Mouse (Mus musculus) R1 (cell line): ENCODE data around the gene Trak1.

Experiments
- DNase-seq: peaks from one replicate; pipeline ENCODE4 v3.0.0-alpha.2; 2018; ENCODE audit warnings: low read depth, low spot score

Trak1 gene

GRCm38 (mm10) chr9:121479453-121479852 is 182.2 kb downstream of the Trak1 start:
- DNase-seq = peak; percentile 82

- no peak for DNase-seq
Measured at GRCm38 (mm10) chr9:121487216-121487615, 189.9 kb downstream of the Trak1 start.

DNA sequence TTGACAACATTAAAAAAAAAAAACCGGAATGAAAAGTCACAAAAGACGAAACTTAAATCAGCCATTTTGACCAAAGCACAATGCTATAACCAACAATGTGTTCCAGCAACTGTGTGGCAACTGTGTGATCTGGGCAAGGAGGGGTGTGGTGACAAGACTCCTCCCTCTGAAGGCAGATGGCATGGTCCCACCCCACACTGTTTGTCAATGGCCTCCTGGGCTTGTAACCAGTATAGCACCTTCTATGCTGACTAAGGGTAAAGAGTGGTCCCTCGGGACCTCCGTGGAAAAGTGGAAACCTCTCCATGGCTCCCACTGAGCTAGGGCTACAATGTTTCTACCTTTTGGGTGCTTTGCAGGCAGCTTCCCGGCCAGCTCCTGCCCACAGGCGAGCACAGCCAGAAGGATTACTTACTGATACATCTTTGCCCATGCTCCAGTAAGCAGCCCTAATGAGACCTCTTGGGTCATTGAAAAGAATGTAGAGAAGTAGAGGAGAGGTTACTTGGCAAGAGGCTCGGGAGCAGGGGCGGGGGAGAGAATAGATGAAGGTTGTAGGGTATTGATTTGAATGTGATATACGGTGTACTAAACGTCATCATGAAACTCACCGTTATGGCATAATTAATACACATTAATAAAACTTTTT is 194.4 kb downstream of the Trak1 start:
- no peak for DNase-seq

- peak; percentile 50 for DNase-seq
Measured at GRCm38 (mm10) chr9:121494006-121494767, 196.9 kb downstream of the Trak1 start.

DNA sequence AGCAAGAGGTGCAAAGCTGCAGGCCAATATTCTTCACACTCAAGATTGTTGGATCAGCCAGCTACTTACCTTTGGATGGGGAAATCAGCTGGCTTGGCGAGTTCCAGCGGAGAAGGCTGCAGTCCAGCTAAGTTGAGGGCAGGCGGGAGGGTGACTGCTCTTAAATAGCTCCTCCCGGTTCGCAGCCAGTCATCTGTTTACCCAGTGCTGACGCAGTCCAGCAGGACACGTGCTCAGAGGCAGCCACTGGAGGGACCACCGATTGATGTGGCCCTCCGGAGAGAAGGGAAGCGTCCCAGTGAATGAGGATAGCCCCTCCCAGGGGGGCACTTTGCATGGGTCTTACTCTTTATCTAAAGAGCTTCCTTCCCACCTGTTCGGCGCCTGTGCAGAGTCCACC is 198.2 kb downstream of the Trak1 start, which contains the start of gene Cck:
TSS of gene Cck (minus strand) at position 166 of the 400 bp plus-strand sequence.
- DNase-seq = no peak

DNA sequence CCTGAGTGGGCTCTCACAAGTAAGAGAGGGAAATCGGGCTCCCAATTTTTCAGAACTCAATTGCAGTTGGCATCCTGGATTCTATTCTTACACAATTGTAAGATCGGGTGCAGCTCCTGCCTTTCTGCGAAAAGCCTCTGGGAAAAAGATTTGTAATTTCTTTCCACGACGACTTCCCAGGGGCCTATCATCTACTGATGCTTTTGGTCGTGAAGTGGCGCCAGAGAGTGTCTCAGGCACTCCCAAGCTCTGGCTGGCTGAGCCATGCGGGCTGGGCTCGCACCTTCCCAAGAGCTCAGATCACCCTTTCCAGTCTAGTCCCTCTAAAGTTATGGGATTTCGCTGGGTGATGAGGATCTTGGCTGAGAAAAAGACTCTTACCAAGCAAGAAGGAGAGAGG is 198.8 kb downstream of the Trak1 start:
- DNase-seq = no peak

DNA sequence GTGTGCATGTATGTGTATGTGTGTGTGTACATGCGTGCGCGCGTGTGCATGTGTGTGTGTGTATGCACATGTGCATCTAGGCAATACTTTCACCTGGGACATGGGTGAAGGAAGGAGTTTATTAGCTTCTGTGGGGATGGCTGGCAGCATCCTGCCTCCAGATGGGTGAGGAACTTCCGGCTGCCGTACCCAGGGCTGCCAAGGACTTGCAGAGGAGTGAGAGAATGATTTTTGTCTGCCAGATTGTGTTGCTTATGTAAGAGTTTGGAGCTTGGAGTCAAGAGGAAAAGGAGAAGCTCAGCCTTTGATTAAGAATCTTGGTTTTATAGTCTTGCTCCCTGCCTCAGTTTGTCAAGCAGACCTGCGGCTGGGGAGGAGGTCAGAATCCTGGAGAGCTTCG is 208.0 kb downstream of the Trak1 start:
- no peak for DNase-seq

GRCm38 (mm10) chr9:121506478-121507180 is 209.3 kb downstream of the Trak1 start:
- no peak for DNase-seq

DNA sequence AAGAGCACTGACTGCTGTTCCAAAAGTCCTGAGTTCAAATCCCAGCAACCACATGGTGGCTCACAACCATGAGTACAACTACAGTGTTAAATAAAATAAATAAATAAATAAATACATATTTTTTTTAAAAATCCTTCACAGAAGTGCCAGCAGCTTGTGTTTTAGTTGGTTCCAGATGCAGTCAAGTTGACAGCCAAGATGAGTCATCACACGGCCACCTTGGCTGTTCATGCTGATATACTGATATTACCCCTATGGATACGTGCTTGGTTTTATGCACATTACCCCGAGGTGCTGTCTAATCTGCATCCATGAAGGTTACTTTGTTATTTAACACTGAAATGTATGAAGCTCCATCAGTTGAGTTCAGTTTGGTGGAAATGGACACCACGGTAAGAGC is 214.6 kb downstream of the Trak1 start:
- no peak for DNase-seq

- DNase-seq = no peak
Measured at GRCm38 (mm10) chr9:121514462-121514861, 217.2 kb downstream of the Trak1 start.

DNA sequence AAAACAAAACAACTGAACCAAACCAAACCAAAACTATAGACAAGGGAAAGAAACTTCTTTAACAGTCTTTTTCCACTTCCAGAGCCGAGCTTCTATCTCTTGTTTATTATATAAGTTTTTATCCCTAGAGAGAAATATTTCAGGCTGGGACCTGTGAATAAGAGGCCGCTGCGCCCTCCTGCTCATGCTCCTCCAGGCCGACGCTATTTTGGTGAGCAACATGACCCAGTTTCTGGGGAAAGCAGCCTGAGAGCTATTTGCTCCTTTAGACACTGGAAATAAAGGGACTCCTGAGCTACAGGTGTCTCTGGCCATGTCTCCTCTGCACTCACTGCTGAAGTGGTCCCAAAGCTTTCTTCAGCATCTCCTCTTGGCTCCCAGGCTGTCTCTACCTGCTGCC is 222.7 kb downstream of the Trak1 start:
- no peak for DNase-seq
